Mouse (Mus musculus) stomach, postnatal 0 days (tissue): Measurements from ENCODE around the gene Glt6d1. TPM values are rescaled to one million over a fixed set of nuclear protein-coding genes. Genes with fewer than 3 reads are reported as not detected.

Experiments used
- ATAC-seq: fragments of 200-750 bp; cut with Nextera tagmentation; 2 replicates; pipeline ENCODE4 v1.8.0; 2017; ENCODE audit not compliant: low FRiP score, low TSS enrichment
- DNase-seq: peaks from one replicate; pipeline ENCODE4 v3.0.0-alpha.2; 2016; ENCODE audit warnings: low spot score
- H3K27ac ChIP-seq: fragments of 300-500 bp; sonication (generic); replicated peaks from 2 replicates; pipeline ENCODE4 v1.5.1; 2014; ENCODE audit warnings: mild to moderate bottlenecking, control low read depth
- H3K27me3 ChIP-seq: fragments of 300-500 bp; sonication (generic); 2 replicates; pipeline ENCODE4 v1.6.1; 2014; ENCODE audit warnings: low read length; ENCODE audit not compliant: control insufficient read depth, insufficient read depth
- H3K36me3 ChIP-seq: fragments of 300-500 bp; sonication (generic); 2 replicates; pipeline ENCODE4 v1.6.1; 2014; ENCODE audit warnings: low read length, mixed read lengths; ENCODE audit not compliant: control insufficient read depth, insufficient read depth
- H3K4me1 ChIP-seq: fragments of 300-500 bp; sonication (generic); replicated peaks from 2 replicates; pipeline ENCODE4 v1.6.1; 2014; ENCODE audit warnings: antibody characterized with exemption; ENCODE audit not compliant: control insufficient read depth, insufficient read depth
- H3K4me2 ChIP-seq: fragments of 300-500 bp; sonication (generic); replicated peaks from 2 replicates; pipeline ENCODE4 v1.6.1; 2014; ENCODE audit warnings: low read depth, mild to moderate bottlenecking, control low read depth, moderate library complexity
- H3K4me3 ChIP-seq: fragments of 300-500 bp; sonication (generic); 2 replicates; pipeline ENCODE4 v1.5.1; 2014; ENCODE audit warnings: low read depth, low read length, control low read depth
- H3K9ac ChIP-seq: fragments of 300-500 bp; sonication (generic); 2 replicates; pipeline ENCODE4 v1.6.1; 2014; ENCODE audit warnings: mild to moderate bottlenecking, low read length, control low read depth, mixed read lengths
- H3K9me3 ChIP-seq: fragments of 300-500 bp; sonication (generic); 2 replicates; pipeline ENCODE4 v1.6.1; 2016; ENCODE audit warnings: low read length; ENCODE audit not compliant: control insufficient read depth
- CTCF ChIP-seq: IDR thresholded peaks from 2 replicates; pipeline ENCODE4 v1.5.1; 2016; ENCODE audit warnings: antibody characterized with exemption, low read depth, mild to moderate bottlenecking, moderate library complexity
- EP300 ChIP-seq: optimal IDR thresholded peaks from 2 replicates; pipeline ENCODE3; 2016; ENCODE audit warnings: antibody characterized with exemption
- WGBS: fragments of 180-500 bp; shearing (Covaris S2); extraction: QIAGEN DNeasy Blood & Tissue Kit; methylation state at CpG from one replicate; pipeline ENCODE4 v1.1.7; 2014; 5-methylcytosine and 5-hydroxymethylcytosine counted together
- polyA plus RNA-seq: library from polyadenylated mRNA; unstranded; fragments of >200 nt; fragmentation: Nextera tagmentation; extraction: Ambion mirVana; gene quantifications from 2 replicates; pipeline ENCODE4 v1.2.1, GENCODE M21; 2015

Gene Glt6d1
- polyA plus RNA-seq, 1 experiment from 2014 or later = not detected

DNA sequence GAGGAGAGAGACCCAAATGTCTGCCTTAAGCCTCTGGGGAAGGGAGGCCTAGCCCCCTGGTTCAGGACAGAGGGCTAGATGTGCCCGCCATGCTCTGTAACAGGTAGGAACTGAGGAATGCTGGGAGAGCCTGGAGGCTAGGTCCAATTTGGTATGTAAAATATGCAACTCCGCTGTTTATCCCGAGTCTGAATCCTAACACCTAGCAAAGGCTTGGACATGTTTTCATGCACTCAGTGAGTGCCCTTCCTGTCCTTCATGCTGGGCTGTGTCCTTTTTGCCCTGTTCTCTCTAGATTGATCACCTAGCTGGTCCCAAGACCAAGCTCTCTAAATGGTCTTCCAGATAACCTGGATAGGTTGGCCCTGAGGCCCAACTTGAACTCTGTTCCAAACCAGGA lies 44.2 kb upstream of the Glt6d1 start:
- 72% methylated on average over 3 of the region's 3 CpGs for WGBS
- no peak for ATAC-seq

DNA sequence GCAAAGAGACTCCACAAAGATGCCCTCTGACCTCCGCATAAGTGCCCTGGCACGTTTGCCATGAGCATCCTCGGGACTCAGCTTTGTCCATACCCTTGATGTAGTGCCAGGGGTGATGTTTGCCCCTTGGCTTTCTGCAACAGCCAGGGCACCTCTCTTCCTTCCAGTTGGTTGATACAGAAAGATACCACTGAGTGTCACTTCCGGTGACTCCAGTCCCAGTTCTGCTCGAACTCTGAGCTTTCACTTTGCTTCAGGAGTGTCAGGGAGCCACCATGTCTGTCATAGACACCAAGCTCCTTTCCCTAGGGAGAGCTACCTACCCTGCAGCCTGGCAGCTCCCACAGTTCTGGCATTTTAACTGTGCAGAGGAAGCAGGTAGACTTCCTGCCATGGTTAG lies 38.4 kb upstream of the Glt6d1 start:
- TF ChIP-seq EP300 (no peak), CTCF (no peak)
- WGBS = 72% methylated on average over 5 of the region's 5 CpGs
- Histone ChIP-seq H3K27ac (no peak overlapping the region), H3K27me3 (no peaks in the 10 kb centered on the region), H3K4me2 (no peak overlapping the region), H3K4me1 (no peaks in the 10 kb centered on the region), H3K36me3 (no peaks in the 10 kb centered on the region), H3K9ac (no peak overlapping the region), H3K4me3 (no peak overlapping the region), H3K9me3 (no peaks in the 10 kb centered on the region)
- ATAC-seq (no peak), DNase-seq (no peak)

More for the DNA sequence above, 44.2 kb upstream of the Glt6d1 start:
- H3K9ac ChIP-seq = no peak overlapping the region
- no peaks in the 10 kb centered on the region for H3K9me3 ChIP-seq
- no peaks in the 10 kb centered on the region for H3K27me3 ChIP-seq
- H3K4me3 ChIP-seq = no peak overlapping the region
- TF ChIP-seq EP300 (no peak), CTCF (no peak)
- H3K27ac ChIP-seq = no peak overlapping the region
- H3K36me3 ChIP-seq = no peaks in the 10 kb centered on the region
- H3K4me1 ChIP-seq = no peaks in the 10 kb centered on the region; the same call in 1 of the 2 replicates
- no peak for DNase-seq
- no peak overlapping the region for H3K4me2 ChIP-seq

DNA sequence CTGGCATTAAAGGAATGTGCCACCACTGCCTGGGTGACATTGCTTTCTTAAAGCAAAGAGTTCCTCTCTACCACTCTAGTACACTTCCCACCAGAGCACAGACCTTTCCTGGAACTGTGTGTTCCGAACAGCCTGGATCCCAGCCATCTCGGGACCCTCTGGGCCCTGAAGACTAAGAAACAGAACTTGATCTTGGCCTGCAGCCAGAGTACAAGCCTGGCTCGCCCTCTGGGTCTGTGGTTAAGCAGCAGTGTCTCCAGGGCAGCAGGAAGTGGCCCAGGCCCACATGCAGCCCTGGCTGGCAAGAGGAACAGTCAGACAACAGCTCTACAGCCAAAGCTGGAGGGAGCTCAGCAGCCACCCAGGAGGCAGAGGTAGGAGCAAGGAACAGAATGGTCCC lies 37.0 kb upstream of the Glt6d1 start:
- H3K27ac ChIP-seq = no peak overlapping the region

DNA sequence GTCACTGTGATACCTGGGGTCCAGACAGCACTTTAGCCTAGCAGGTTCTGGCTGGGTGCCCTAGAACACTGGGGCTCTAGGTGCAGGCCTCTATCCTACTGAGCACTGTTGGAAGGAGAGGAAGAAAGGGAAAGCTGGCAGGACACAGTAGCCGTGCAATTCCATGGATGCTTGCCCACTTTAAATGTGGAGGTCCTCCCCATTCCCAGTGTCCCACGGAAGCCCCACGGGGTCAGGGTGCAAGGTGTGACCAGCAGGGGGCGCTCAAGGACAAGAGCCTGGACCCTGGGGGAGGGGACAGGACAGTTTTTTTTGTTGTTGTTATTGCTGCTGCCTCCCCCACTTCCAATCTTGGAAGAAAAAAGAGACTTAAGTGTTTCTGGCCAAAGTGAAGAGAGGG lies 34.7 kb upstream of the Glt6d1 start:
- DNase-seq = peak; percentile 35
- WGBS = 16% methylated on average over 4 of the region's 4 CpGs
- ATAC-seq = no peak
- TF ChIP-seq EP300 = no peak
- TF ChIP-seq CTCF = peak; percentile 71
- no peak overlapping the region for H3K27ac ChIP-seq
- no peak overlapping the region for H3K9ac ChIP-seq
- H3K27me3 ChIP-seq = no peaks in the 10 kb centered on the region
- no peaks in the 10 kb centered on the region for H3K9me3 ChIP-seq
- H3K4me2 ChIP-seq = no peak overlapping the region
- H3K4me1 ChIP-seq = no peaks in the 10 kb centered on the region
- no peaks in the 10 kb centered on the region for H3K36me3 ChIP-seq
- H3K4me3 ChIP-seq = no peak overlapping the region

More for the DNA sequence above, 37.0 kb upstream of the Glt6d1 start:
- Histone ChIP-seq H3K4me2 (no peak overlapping the region), H3K9me3 (no peaks in the 10 kb centered on the region), H3K9ac (no peak overlapping the region), H3K4me1 (no peaks in the 10 kb centered on the region), H3K36me3 (no peaks in the 10 kb centered on the region), H3K4me3 (no peak overlapping the region), H3K27me3 (no peaks in the 10 kb centered on the region)
- DNase-seq (no peak), ATAC-seq (no peak)
- TF ChIP-seq CTCF (no peak), EP300 (no peak)
- whole genome bisulfite sequencing = 34% methylated on average over 3 of the region's 3 CpGs

DNA sequence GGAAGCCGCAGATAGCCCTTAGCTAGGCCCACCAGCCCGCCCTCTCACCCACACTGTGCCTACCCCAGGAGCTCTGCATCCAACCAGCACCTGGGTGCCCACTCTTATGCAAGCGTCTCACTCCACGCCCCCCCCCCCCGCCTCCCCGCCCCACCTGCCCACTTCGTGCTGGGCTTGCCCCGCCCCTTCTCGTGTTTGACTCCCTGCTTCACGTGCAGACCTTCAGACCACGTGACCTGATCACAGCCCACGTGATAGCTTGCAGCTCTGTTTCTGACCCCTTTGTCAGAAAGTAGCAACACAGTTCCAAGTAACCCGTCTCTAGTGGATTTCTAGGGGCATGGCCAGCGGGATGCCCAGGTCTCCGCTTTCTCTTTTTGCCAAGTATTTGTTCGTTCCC lies 31.6 kb upstream of the Glt6d1 start, which contains the start of gene Sohlh1:
Gene Sohlh1, minus strand, starts transcription at position 23 of the 400 bp plus-strand sequence.
- ATAC-seq = no peak

DNA sequence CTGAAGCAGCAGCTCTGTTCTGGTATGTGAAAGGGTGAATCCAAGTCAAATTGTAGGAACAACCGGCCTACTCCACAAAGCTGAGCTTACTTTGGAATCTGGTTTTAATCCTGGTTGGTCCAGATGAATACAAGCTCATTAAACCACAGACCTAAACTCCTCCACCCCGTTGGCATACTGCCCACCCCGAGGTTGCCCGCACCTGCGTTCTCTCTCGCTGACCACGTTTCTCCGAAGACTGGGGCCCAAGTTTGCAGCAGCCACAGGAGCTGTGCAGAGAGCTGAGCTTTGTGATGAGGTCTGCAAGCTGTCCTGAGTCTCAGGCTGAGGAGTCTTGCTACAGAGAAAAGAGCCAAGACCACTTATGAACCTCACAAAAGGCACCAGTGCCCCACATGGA lies 30.9 kb upstream of the Glt6d1 start:
- ATAC-seq = no peak
- Histone ChIP-seq H3K27me3 (no peaks in the 10 kb centered on the region), H3K36me3 (no peaks in the 10 kb centered on the region), H3K9ac (no peak overlapping the region), H3K9me3 (no peaks in the 10 kb centered on the region), H3K4me3 (no peak overlapping the region), H3K4me2 (no peak overlapping the region), H3K27ac (no peak overlapping the region), H3K4me1 (no peaks in the 10 kb centered on the region)
- TF ChIP-seq EP300 (no peak), CTCF (no peak)
- DNase-seq = no peak
- 69% methylated on average over 8 of the region's 8 CpGs for WGBS

More for the DNA sequence above, 31.6 kb upstream of the Glt6d1 start, which contains the start of gene Sohlh1:
- no peaks in the 10 kb centered on the region for H3K27me3 ChIP-seq
- no peak within 1 kb of the TSS for H3K9ac ChIP-seq
- no peaks in the 10 kb centered on the region for H3K36me3 ChIP-seq
- DNase-seq = no peak
- H3K4me2 ChIP-seq = no peak within 1 kb of the TSS
- no peak within 1 kb of the TSS for H3K27ac ChIP-seq
- TF ChIP-seq EP300 = no peak
- no peak for TF ChIP-seq CTCF
- WGBS = 70% methylated on average over 13 of the region's 16 CpGs
- H3K9me3 ChIP-seq = no peaks in the 10 kb centered on the region
- H3K4me3 ChIP-seq = no peak within 1 kb of the TSS
- H3K4me1 ChIP-seq = no peaks in the 10 kb centered on the region
